Mouse (Mus musculus) C2C12 (cell line): ENCODE data around the gene Kalrn. TPM values are rescaled to one million over a fixed set of nuclear protein-coding genes. Genes with fewer than 3 reads are reported as not detected.
"Not testable (repeated sequence)": the region's sequence is repeated elsewhere in the genome, so short reads cannot be mapped to it uniquely, and the experiment has no call there.

ENCODE experiments used
- H3K27me3 ChIP-seq: one replicate; pipeline ENCODE4 v1.6.1; 2011; ENCODE audit not compliant: control insufficient read depth, insufficient read depth, insufficient read length
- H3K36me3 ChIP-seq: one replicate; pipeline ENCODE4 v1.6.1; 2011; ENCODE audit not compliant: control insufficient read depth, insufficient read depth
- H3K4me3 ChIP-seq: one replicate; pipeline ENCODE4 v1.5.1; 2011; ENCODE audit warnings: mild to moderate bottlenecking, control low read depth; ENCODE audit not compliant: poor library complexity, insufficient read depth, severe bottlenecking
- H3K79me2 ChIP-seq: one replicate; pipeline ENCODE4 v1.6.1; 2011; ENCODE audit not compliant: control insufficient read depth, insufficient read depth
- H3K79me3 ChIP-seq: one replicate; pipeline ENCODE4 v1.6.1; 2011; ENCODE audit warnings: low read depth, control low read depth
- H3ac ChIP-seq: one replicate; pipeline ENCODE3; 2011; ENCODE audit warnings: low read depth; ENCODE audit not compliant: control insufficient read depth, insufficient read length
- CEBPB ChIP-seq: IDR thresholded peaks from one replicate; pipeline ENCODE4 v1.6.1; 2011; ENCODE audit warnings: low read depth, mild to moderate bottlenecking, control low read depth, moderate library complexity
- CTCF ChIP-seq: IDR thresholded peaks from one replicate; pipeline ENCODE4 v1.5.1; 2011; ENCODE audit not compliant: control insufficient read depth, insufficient read depth, insufficient read length
- FOSL1 ChIP-seq: IDR thresholded peaks from one replicate; pipeline ENCODE4 v1.8.0; 2011; ENCODE audit warnings: mild to moderate bottlenecking, low read length; ENCODE audit not compliant: poor library complexity, insufficient read depth, severe bottlenecking
- MAX ChIP-seq: IDR thresholded peaks from one replicate; pipeline ENCODE4 v1.6.1; 2011; ENCODE audit warnings: mild to moderate bottlenecking, control low read depth
- MYOD1 ChIP-seq: IDR thresholded peaks from one replicate; pipeline ENCODE4 v1.6.1; 2011; ENCODE audit warnings: low read depth; ENCODE audit not compliant: control insufficient read depth, insufficient read length
- MYOG ChIP-seq: IDR thresholded peaks from one replicate; pipeline ENCODE4 v1.6.1; 2011; ENCODE audit not compliant: control insufficient read depth, insufficient read length; ENCODE audit errors: extremely low read depth
- USF1 ChIP-seq: IDR thresholded peaks from one replicate; pipeline ENCODE4 v1.6.1; 2011; ENCODE audit warnings: low read depth, mild to moderate bottlenecking, control low read depth, moderate library complexity
- polyA plus RNA-seq: library from polyadenylated mRNA; unstranded; fragments of >200 nt; fragmentation: generic; extraction: Trizol; gene quantifications from one replicate; pipeline ENCODE4 v1.2.1, GENCODE M21; 2012; ENCODE audit warnings: missing spikeins

The Kalrn gene
- polyA plus RNA-seq, 1 experiment = 8.6 TPM

DNA sequence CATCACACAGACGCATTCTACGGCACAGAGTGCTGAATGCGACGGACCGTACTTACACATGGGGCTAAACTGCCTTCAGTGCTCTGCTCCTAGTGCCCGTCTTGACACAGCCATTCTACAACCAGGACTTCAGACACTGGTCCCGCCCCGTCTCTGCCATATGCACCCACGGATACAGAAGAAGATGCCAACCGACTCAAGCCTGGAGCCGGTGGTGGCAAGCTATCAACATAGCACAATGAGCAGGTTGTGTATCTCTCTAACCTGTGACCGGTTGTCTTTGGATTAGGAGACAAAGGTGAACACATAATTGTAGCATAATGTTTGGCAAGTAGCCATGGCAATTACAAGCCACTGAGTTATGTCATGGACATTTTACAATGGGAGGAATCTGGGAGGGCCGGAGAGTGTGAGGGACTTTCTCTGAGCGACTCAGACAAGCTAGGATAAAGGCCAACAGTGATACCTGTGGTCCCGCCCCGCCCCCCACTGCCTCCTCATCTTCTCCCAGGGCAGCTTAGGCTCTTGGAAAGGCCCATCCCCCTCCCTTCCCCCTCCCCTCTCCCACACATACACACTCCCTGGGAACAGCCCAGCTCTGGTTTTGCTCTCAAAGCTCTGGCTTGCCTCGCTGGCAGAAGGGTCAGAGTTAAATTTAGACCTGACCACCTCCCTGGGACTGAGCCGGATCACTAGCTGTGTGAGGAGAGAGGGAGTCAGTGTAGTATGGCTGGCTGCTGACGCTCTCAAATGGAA lies 491.5 kb downstream of the Kalrn start:
- H3K4me3 ChIP-seq = no peak overlapping the region
- no peaks in the 10 kb centered on the region for H3K79me2 ChIP-seq
- TF ChIP-seq MYOD1 (no peak), CEBPB (no peak), FOSL1 (no peak), CTCF (no peak), MAX (no peak), MYOG (no peak), USF1 (no peak)
- no peaks in the 10 kb centered on the region for H3K36me3 ChIP-seq
- no peaks in the 10 kb centered on the region for H3K79me3 ChIP-seq
- H3ac ChIP-seq = no peak overlapping the region
- H3K27me3 ChIP-seq = no peaks in the 10 kb centered on the region

- H3ac ChIP-seq, H3K27me3 ChIP-seq, H3K36me3 ChIP-seq, H3K4me3 ChIP-seq, H3K79me2 ChIP-seq, H3K79me3 ChIP-seq: not testable (repeated sequence)
These were observed 492.0 kb downstream of the Kalrn start for GRCm38 (mm10) chr16:34081314-34081682.

DNA sequence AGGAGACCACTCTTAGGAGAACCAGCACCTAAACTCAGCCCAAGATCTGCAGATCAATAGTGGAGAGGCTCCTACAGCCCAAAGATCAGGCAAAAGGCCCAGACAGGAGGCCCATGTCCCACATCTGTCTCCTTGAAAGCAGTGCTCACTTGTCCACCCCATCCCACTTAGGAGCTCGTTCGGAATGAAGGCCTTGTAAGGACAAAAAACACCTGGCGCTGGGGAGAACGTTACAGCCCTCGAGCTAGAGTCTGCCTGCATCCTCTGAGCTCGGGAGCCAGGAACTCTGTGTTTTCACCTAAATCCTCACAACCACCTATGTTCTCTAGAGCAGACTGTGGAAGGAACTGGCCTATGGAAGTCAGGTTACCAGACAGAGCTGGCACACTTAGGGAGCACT lies 492.5 kb downstream of the Kalrn start:
- Histone ChIP-seq H3K79me3 (no peaks in the 10 kb centered on the region), H3K79me2 (no peaks in the 10 kb centered on the region)
- TF ChIP-seq MYOD1 = no peak
- TF ChIP-seq MAX = no peak
- no peak for TF ChIP-seq USF1

DNA sequence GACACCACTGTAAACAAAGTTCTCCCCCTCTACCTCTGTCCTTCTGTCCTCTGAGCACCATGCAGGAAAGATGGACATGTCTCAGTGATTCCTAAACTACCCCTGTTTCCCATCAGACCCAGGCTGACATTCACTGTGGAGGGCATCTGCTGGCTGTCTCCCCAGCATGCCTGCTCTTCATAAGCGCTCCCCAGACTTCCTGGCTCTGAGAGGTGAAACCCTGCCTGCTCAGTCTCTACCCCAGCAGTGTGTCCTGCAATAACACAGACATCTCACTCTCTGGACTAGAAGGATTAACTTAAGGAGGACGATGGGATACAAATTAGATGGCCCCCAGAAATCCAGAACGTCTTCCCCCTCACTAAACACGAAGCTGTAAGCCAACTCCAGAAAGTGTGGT lies 493.8 kb downstream of the Kalrn start:
- H3K79me2 ChIP-seq = no peaks in the 10 kb centered on the region

More for the DNA sequence above, 492.5 kb downstream of the Kalrn start:
- Histone ChIP-seq H3K36me3 (no peaks in the 10 kb centered on the region), H3K27me3 (no peaks in the 10 kb centered on the region), H3K4me3 (no peak overlapping the region), H3ac (no peak overlapping the region)

GRCm38 (mm10) chr16:34078732-34079131 lies 494.6 kb downstream of the Kalrn start:
- no peak for TF ChIP-seq FOSL1
- no peak for TF ChIP-seq CEBPB
- TF ChIP-seq MYOG = no peak
- no peak for TF ChIP-seq MYOD1
- no peak for TF ChIP-seq USF1
- no peak for TF ChIP-seq MAX
- no peak for TF ChIP-seq CTCF
- no peaks in the 10 kb centered on the region for H3K36me3 ChIP-seq
- no peak overlapping the region for H3K4me3 ChIP-seq
- H3ac ChIP-seq = no peak overlapping the region
- no peaks in the 10 kb centered on the region for H3K79me3 ChIP-seq
- no peaks in the 10 kb centered on the region for H3K79me2 ChIP-seq
- H3K27me3 ChIP-seq = no peaks in the 10 kb centered on the region

More for the DNA sequence above, 493.8 kb downstream of the Kalrn start:
- TF ChIP-seq FOSL1 = no peak
- Histone ChIP-seq H3ac (no peak overlapping the region), H3K27me3 (no peaks in the 10 kb centered on the region), H3K4me3 (no peak overlapping the region), H3K79me3 (no peaks in the 10 kb centered on the region), H3K36me3 (no peaks in the 10 kb centered on the region)

DNA sequence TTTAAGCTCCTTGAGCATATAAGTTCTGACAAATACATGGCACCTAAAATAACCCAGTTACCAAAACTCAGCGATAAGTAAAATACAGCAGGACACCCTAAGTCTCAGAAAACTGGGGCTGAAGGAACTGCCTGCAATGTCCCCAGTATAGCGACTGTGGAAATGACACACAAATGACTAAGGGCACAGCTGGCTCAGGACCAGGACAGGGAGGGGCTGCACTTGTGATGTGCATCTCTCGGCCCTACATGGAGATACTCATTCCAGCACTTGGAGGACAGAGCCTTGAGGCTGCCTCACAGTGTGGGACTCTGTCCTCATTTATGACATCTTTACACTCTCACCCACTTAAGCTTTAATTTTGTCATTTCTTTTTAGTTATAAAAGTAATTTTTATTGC lies 497.2 kb downstream of the Kalrn start:
- no peak overlapping the region for H3K4me3 ChIP-seq
- no peak overlapping the region for H3ac ChIP-seq
- no peaks in the 10 kb centered on the region for H3K79me2 ChIP-seq
- TF ChIP-seq FOSL1 (no peak), USF1 (no peak), MYOD1 (no peak), MAX (no peak), CTCF (no peak), MYOG (no peak), CEBPB (no peak)
- H3K36me3 ChIP-seq = no peaks in the 10 kb centered on the region
- no peaks in the 10 kb centered on the region for H3K27me3 ChIP-seq
- no peaks in the 10 kb centered on the region for H3K79me3 ChIP-seq

- H3ac ChIP-seq = no peak overlapping the region
- TF ChIP-seq MYOD1 (no peak), MYOG (no peak), CEBPB (no peak), CTCF (no peak), USF1 (no peak), MAX (no peak), FOSL1 (no peak)
- H3K36me3 ChIP-seq = no peaks in the 10 kb centered on the region
- H3K79me3 ChIP-seq = no peaks in the 10 kb centered on the region
- H3K79me2 ChIP-seq = no peaks in the 10 kb centered on the region
- H3K27me3 ChIP-seq = no peaks in the 10 kb centered on the region
- no peak overlapping the region for H3K4me3 ChIP-seq
These were observed 499.4 kb downstream of the Kalrn start for GRCm38 (mm10) chr16:34073930-34074329.
